Mouse (Mus musculus) forebrain, embryonic 16.5 days (tissue): ENCODE data around the gene Vdac1. TPM values are rescaled to one million over a fixed set of nuclear protein-coding genes. Genes with fewer than 3 reads are reported as not detected.
A peak's percentile ranks its signal among the peaks of the same experiment; 100 is the strongest.

Experiments used
- ATAC-seq: fragments of 200-750 bp; cut with Nextera tagmentation; 2 replicates; pipeline ENCODE4 v1.8.0; 2017; ENCODE audit warnings: mild to moderate bottlenecking, moderate library complexity
- H3K27ac ChIP-seq: fragments of 300-500 bp; sonication (generic); 2 replicates; pipeline ENCODE4 v1.5.1; 2014; ENCODE audit warnings: low read length, control low read depth
- H3K27me3 ChIP-seq: fragments of 300-500 bp; sonication (generic); replicated peaks from 2 replicates; pipeline ENCODE4 v1.6.1; 2014; ENCODE audit warnings: low read length; ENCODE audit not compliant: control insufficient read depth, insufficient read depth
- H3K36me3 ChIP-seq: fragments of 300-500 bp; sonication (generic); 2 replicates; pipeline ENCODE4 v1.6.1; 2014; ENCODE audit not compliant: control insufficient read depth, insufficient read depth
- H3K4me1 ChIP-seq: fragments of 300-500 bp; sonication (generic); replicated peaks from 2 replicates; pipeline ENCODE4 v1.6.1; 2014; ENCODE audit warnings: low read length; ENCODE audit not compliant: control insufficient read depth, insufficient read depth
- H3K4me2 ChIP-seq: fragments of 300-500 bp; sonication (generic); 2 replicates; pipeline ENCODE4 v1.6.1; 2014; ENCODE audit warnings: mild to moderate bottlenecking, low read length, control low read depth
- H3K4me3 ChIP-seq: fragments of 300-500 bp; sonication (generic); replicated peaks from 2 replicates; pipeline ENCODE4 v1.5.1; 2014; ENCODE audit warnings: mild to moderate bottlenecking, low read length, control low read depth
- H3K9ac ChIP-seq: fragments of 300-500 bp; sonication (generic); replicated peaks from 2 replicates; pipeline ENCODE4 v1.6.1; 2014; ENCODE audit warnings: low read depth, low read length, control low read depth
- H3K9me3 ChIP-seq: fragments of 300-500 bp; sonication (generic); 2 replicates; pipeline ENCODE4 v1.6.1; 2016; ENCODE audit warnings: low read length; ENCODE audit not compliant: control insufficient read depth
- WGBS: fragments of 180-500 bp; shearing (Covaris S2); extraction: QIAGEN DNeasy Blood & Tissue Kit; methylation state at CpG from one replicate; pipeline ENCODE4 v1.1.7; 2014; 5-methylcytosine and 5-hydroxymethylcytosine counted together
- polyA plus RNA-seq: library from polyadenylated mRNA; unstranded; fragments of >200 nt; fragmentation: Nextera tagmentation; extraction: Ambion mirVana; gene quantifications from 2 replicates; pipeline ENCODE4 v1.2.1, GENCODE M21; 2015

The Vdac1 gene
- polyA plus RNA-seq = 329 and 341 TPM in 2 replicates

DNA sequence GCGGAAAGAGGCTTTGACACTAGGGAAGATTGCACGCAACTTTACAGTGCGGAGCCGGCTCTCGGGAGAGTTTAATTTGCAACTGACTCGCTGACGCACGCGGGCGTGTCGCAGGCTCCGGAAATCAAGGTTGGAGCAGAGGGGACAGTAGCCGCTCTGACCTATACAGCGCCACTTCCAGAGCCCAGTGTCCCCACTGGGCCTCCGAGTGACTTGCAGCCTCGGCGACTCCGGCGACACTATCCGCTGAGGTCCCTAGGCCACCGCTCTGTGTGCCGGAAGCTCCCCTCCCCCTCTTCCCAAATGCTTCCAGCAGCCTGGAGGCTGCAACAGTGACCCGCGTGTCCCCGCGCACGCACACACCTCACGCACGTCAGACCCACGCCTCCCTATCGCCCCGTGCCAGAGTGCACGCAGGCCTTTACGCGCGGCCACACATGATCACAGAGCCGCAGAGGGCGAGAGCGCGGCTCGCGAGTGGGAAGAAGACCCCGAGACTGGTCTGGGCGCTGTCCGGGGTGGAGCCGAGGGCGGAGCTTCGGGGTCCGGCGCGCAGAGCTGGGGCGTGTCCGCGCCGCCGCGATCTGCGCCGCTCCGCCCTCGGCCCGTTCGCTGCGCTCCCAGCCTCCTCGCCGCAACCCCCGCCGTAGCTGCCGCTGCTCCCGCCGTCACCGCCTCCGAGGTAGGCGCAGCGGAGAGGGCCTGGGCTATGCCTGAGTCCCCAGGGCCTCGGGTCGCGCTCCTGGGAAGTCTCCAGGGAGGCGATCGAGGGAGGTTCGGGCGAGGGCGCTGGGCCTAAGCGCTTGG, at the start of gene Vdac1:
Gene Vdac1, plus strand, starts transcription at position 390 of the 807 bp plus-strand sequence.
- 0% methylated on average over 63 of the region's 84 CpGs for WGBS
- peak; percentile 96 for ATAC-seq
- Histone ChIP-seq H3K36me3 (no peaks in the 10 kb centered on the region), H3K9ac (peak within 1 kb of the TSS; percentile 97), H3K27me3 (no peaks in the 10 kb centered on the region), H3K9me3 (no peaks in the 10 kb centered on the region), H3K4me3 (peak within 1 kb of the TSS; percentile 90), H3K4me1 (peaks cover 34% of the 10 kb centered on the region), H3K4me2 (peak within 1 kb of the TSS; percentile 97), H3K27ac (peak within 1 kb of the TSS; percentile 91)

DNA sequence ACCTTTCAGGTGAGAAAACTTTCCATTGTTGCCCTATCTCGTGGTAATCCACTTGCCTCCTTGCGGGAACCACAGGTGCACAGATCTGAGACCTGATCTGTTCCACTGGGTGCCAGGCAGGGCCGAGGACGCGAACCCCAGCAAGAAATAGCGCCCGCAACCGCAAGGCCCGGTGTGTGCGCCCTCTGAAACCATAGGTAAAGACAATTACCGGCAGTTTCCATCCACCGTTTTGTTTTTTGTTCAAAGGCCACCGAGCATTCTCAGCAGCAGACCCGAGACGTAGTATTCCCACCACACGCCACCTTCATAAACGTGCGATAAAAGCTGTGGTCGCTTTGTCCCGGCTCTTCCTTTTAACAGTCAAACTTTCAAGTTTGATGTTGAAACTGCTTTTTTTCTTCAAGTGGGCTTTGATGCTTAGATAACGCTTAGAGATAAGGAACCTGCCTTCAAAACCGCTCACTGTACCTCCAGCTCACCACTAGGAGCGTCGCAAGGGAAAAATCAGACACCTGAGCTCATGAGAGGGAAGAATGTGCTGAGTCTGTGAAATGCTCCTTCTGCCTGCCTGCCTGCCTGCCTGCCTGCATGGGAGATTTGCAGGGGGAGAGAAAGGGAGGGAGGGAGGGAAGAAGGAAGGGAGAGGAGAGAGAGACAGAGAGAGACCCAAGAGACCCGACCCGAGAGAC, 46.4 kb upstream of the Vdac1 start:
- H3K9ac ChIP-seq = no peak overlapping the region
- no peak overlapping the region for H3K4me3 ChIP-seq
- H3K27me3 ChIP-seq = no peaks in the 10 kb centered on the region
- ATAC-seq = no peak; the same call in 1 of the 2 replicates
- no peaks in the 10 kb centered on the region for H3K9me3 ChIP-seq
- no peaks in the 10 kb centered on the region for H3K4me1 ChIP-seq
- no peaks in the 10 kb centered on the region for H3K36me3 ChIP-seq
- no peak overlapping the region for H3K4me2 ChIP-seq
- H3K27ac ChIP-seq = no peak overlapping the region
- WGBS = 14% methylated on average over 26 of the region's 26 CpGs

DNA sequence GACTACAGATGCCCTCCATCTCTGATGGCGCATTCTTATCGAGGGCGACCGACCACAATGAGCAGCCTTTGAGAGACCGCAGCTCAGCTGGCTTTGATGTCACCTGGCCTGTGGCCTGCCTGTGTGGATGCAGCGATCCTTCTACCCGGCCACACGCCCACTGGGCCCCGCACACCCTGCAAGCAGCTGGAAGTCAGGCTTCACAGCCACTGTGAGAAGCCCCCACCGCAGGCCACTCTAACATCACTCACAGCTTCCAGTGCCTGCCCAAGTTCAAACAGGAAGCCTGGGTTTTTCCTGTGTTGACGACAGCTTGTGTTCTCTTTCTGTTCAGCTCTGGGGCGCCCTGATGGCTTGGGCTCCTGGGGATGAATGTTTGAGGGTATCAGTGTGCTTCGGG, 42.2 kb upstream of the Vdac1 start:
- 80% methylated on average over 13 of the region's 13 CpGs for WGBS
- H3K4me3 ChIP-seq = no peak overlapping the region
- no peaks in the 10 kb centered on the region for H3K36me3 ChIP-seq
- no peaks in the 10 kb centered on the region for H3K9me3 ChIP-seq
- no peak overlapping the region for H3K27ac ChIP-seq
- ATAC-seq = no peak
- H3K4me1 ChIP-seq = no peaks in the 10 kb centered on the region
- H3K4me2 ChIP-seq = no peak overlapping the region
- H3K27me3 ChIP-seq = no peaks in the 10 kb centered on the region
- H3K9ac ChIP-seq = no peak overlapping the region

DNA sequence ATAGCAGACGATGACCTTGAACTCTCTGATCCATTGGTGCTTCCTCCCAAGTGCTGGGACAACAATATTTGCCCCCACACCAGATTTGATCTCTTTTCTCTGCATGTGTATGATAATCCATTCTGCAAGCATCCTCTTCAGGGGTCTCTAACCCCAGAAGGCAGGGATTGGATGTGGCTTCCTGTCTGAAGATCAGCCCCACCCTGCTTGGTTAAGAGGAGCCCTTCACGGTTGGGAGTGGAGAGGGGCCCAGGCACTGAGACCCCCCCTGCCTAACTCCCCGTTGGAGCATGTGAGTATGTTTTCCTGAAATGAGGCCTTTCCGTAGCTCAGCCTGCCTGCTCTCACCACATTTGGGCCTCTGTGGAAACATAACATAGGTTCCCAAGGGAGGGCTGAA, 41.0 kb upstream of the Vdac1 start:
- H3K4me3 ChIP-seq = no peak overlapping the region
- H3K27ac ChIP-seq = no peak overlapping the region
- no peaks in the 10 kb centered on the region for H3K9me3 ChIP-seq
- no peak overlapping the region for H3K9ac ChIP-seq
- WGBS = 77% methylated on average over 4 of the region's 4 CpGs
- ATAC-seq = no peak
- no peaks in the 10 kb centered on the region for H3K36me3 ChIP-seq
- no peaks in the 10 kb centered on the region for H3K27me3 ChIP-seq
- H3K4me1 ChIP-seq = no peaks in the 10 kb centered on the region
- no peak overlapping the region for H3K4me2 ChIP-seq

DNA sequence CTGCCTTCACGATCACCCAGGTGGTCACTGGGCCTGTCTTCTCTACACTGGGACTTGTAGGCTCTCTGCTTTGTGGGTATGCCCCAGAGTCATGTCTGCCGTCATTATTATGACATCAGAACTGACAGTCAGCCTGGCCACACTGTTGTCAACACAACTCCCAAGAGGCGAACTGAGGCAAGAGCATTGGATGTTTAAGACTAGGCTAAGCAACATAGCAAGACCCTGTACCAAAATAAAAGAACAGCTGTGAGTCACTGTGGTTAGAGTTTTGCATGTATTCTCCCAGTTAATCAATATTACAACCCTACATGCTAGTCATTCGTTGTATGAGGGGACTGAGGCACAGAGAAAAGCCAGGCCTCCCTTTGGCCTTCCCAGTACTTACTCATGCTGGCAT, 40.1 kb upstream of the Vdac1 start:
- H3K9ac ChIP-seq = no peak overlapping the region
- no peak for ATAC-seq
- no peaks in the 10 kb centered on the region for H3K36me3 ChIP-seq
- 78% methylated on average over 4 of the region's 4 CpGs for WGBS
- H3K9me3 ChIP-seq = no peaks in the 10 kb centered on the region
- H3K4me1 ChIP-seq = no peaks in the 10 kb centered on the region
- no peak overlapping the region for H3K27ac ChIP-seq
- H3K27me3 ChIP-seq = no peaks in the 10 kb centered on the region
- no peak overlapping the region for H3K4me2 ChIP-seq
- H3K4me3 ChIP-seq = no peak overlapping the region

DNA sequence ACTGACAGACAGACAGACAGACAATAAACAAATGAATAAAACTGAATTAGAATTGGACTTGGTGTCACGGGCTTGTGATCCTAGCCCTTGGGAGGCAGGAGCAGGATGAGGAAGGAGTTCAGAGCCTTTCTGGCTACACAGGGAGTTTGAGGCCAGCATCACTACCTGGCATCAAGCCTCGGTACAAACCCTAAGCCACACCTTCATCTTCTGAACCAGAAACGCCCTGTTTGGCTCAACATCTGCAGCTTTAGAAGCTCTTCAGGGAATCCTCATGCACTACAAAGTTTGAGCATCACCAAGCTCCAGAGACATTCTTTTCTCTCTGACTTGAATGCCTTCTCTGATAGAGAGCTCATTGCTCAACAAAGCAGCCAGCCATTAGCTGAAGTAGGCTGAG, 39.1 kb upstream of the Vdac1 start:
- WGBS = 65% methylated on average over 3 of the region's 3 CpGs
- no peaks in the 10 kb centered on the region for H3K36me3 ChIP-seq
- no peak for ATAC-seq
- no peak overlapping the region for H3K4me2 ChIP-seq
- H3K4me1 ChIP-seq = no peaks in the 10 kb centered on the region
- no peak overlapping the region for H3K27ac ChIP-seq
- no peaks in the 10 kb centered on the region for H3K27me3 ChIP-seq
- no peaks in the 10 kb centered on the region for H3K9me3 ChIP-seq
- no peak overlapping the region for H3K4me3 ChIP-seq
- no peak overlapping the region for H3K9ac ChIP-seq

DNA sequence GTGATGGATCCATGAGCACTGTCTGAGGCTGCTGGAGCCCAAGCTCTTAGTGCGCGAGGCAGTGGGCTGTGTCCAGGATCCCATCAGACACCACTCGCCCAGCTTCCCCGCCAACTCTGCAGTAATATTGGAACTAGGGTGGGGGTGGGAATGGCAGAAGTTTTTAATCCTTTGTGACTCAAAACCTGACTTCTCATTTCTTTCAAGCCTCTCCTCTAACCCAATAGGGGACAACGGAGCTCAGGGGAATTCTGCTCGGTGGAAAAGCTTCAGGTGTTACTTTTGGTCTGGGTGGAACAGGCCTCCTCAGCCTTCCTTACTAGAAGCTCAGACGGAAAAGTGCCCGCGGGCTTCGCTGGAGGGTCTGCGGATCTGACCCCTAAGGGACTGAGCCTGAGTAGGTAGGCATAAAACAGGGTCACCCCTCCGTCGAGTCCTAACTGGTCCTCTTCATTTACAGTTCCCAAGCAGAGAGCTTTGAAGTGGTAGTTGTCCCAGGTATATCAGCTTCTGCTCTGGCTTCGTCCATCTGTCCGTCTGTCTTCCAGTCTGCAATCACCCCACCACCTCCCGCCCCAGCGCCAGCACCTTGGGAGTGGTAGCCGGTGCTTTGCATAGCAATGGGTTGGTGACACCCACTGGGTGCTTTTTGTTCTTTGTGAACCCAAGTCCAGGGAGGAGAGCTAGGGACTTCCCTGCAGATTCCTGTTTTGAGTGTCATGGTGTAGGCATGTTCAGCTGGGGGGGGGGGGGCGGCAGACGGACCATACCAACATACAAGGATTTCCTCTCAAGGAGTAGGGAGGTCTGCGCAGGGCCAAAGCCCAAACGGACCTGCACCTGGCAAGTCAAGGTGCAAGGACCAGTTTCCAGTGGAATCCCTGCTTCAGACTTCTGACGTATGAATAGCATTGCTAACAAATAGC, 36.0 kb upstream of the Vdac1 start:
- Histone ChIP-seq H3K27me3 (no peaks in the 10 kb centered on the region), H3K4me2 (no peak overlapping the region), H3K36me3 (no peaks in the 10 kb centered on the region), H3K4me3 (no peak overlapping the region), H3K9me3 (no peaks in the 10 kb centered on the region), H3K9ac (no peak overlapping the region), H3K4me1 (no peaks in the 10 kb centered on the region), H3K27ac (no peak overlapping the region)
- WGBS = 56% methylated on average over 23 of the region's 23 CpGs
- no peak for ATAC-seq

DNA sequence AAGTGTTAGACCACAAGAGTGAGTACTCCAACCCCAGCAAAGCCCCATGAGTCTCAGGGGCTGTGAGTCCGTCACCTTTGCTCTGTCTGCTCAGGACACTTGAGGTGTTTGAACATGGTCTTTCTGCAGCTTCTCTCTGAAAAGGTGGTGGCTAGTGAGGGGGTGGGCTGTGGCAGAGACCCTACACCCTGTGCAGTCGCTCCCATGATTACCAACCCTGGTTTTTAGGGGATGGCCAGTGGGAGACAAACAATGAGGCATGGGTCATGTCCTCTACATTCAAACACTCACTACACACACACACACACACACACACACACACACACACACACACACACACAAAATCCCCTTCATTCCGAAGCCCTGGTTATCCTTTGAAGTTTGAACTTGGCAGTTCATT, 33.3 kb upstream of the Vdac1 start:
- no peak overlapping the region for H3K4me2 ChIP-seq
- H3K36me3 ChIP-seq = no peaks in the 10 kb centered on the region
- H3K4me3 ChIP-seq = no peak overlapping the region
- H3K4me1 ChIP-seq = peaks cover under 1% of the 10 kb centered on the region
- no peak overlapping the region for H3K9ac ChIP-seq
- no peak overlapping the region for H3K27ac ChIP-seq
- H3K27me3 ChIP-seq = no peaks in the 10 kb centered on the region
- WGBS = 63% methylated on average over 3 of the region's 3 CpGs
- no peak for ATAC-seq
- no peaks in the 10 kb centered on the region for H3K9me3 ChIP-seq
